Mouse (Mus musculus): Measurements from ENCODE around the gene Bola1. TPM values are rescaled to one million over a fixed set of nuclear protein-coding genes. Genes with fewer than 3 reads are reported as not detected.
"Not testable (repeated sequence)": the region's sequence is repeated elsewhere in the genome, so short reads cannot be mapped to it uniquely, and the experiment has no call there.

The Bola1 gene
- polyA plus RNA-seq, 1 experiment = 67.8 TPM

DNA sequence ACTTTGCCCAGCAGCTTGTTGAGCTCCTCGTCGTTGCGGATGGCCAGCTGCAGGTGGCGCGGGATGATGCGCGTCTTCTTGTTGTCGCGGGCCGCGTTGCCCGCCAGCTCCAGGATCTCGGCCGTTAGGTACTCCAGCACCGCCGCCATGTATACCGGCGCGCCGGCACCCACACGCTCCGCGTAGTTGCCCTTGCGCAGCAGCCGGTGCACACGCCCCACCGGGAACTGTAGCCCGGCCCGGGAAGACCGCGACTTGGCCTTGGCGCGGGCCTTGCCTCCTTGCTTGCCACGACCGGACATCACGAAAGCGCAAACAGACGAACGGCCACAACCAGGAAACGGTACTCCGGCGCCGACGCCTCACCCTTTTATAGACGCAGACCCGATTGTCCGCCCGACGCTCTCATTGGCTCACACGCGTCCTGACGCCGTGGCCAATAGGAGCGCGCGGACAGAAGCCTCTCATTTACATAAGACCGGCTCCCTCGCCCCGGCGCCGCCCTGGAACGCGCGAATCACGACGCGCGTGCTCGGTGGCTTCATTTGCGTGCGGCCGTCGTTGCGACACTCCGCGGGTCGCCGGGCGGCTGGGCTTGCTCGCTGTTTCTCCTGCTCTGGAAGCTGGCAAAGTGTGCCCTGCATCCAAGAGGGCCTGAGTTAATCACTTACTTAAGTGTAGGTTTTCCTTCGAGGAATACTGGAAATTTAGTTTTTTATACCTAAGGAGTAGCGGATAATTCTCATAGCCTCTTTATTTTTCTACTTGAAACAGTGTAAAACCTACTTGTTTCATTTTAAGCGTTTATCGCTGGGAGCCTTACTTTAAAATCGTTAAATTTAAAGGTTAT, 20.7 kb upstream of the Bola1 start, which contains the start of gene Hist2h2aa2:
Gene Hist2h2aa2 (minus strand): TSS at position 328 of the 850 bp plus-strand sequence.
- 2% methylated on average over 44 of the region's 85 CpGs for WGBS

DNA sequence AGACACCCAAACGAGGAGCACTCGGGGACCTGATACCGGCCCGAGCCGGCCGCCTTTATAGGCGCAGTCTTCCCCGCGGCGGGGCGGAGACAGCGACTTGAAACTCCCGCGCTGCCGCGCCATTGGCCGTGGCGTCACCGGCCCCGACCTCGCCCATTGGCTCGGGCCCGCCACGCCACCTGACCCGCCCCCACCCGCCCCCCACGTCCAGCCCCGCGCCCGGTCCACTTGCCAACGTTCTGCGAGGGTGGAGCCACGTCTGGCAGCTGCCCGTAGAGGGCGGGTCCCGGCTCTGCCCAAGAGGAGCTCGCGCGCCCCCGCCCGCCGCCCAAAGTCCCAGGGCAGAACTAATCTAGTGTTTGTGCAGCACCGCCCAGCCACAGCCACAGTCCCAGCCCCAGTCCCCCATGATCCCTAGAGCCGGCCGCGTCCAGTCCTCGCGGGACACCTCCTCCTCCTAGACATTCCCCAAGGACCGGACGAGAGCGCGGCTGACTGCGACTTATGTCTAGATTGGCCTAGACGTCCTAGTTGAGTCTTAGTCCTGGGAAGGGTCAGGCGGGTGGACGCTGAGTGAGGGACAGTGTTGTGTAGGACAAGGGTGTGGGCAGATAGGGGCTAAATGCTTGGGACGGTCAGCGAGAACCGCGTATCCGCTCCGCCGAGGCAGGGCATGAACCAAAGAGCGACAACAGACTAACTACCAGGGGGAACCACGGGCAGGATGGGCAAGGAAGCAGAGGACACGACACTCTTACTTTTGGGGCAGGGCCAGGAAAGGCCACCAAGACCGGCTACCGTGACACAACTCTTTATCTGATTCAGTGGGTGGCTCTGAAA, 19.7 kb upstream of the Bola1 start, which contains the start of gene Hist2h3c2:
Gene Hist2h3c2 (minus strand): TSS at position 174 of the 840 bp plus-strand sequence.
- not testable (repeated sequence) for H3K36me3 ChIP-seq (ENCODE audit: control insufficient read depth, insufficient read depth, low read length); H3K4me1 ChIP-seq (ENCODE audit: control insufficient read depth, insufficient read depth, low read length); H3K27me3 ChIP-seq (replicated peaks; ENCODE audit: control insufficient read depth, insufficient read depth, low read length)
- Histone ChIP-seq H3K27ac (ENCODE audit: insufficient read depth, low read depth, low read length) (peak within 1 kb of the TSS; percentile 86), H3K4me3 (ENCODE audit: insufficient read depth, low read depth, low read length) (peak within 1 kb of the TSS; percentile 65)
- 3% methylated on average over 22 of the region's 68 CpGs for WGBS
- DNase-seq = peak; percentile 73

More for the DNA sequence above, 20.7 kb upstream of the Bola1 start, which contains the start of gene Hist2h2aa2:
- not testable (repeated sequence) for H3K36me3 ChIP-seq (ENCODE audit: control insufficient read depth, insufficient read depth, low read length); H3K27me3 ChIP-seq (replicated peaks; ENCODE audit: control insufficient read depth, insufficient read depth, low read length)
- peak; percentile 99 for DNase-seq
- Histone ChIP-seq H3K27ac (ENCODE audit: insufficient read depth, low read depth, low read length) (peak within 1 kb of the TSS; percentile 86), H3K4me1 (ENCODE audit: control insufficient read depth, insufficient read depth, low read length) (peaks cover 10% of the 10 kb centered on the region; the same call in 1 of the 2 replicates), H3K4me3 (ENCODE audit: insufficient read depth, low read depth, low read length) (peak within 1 kb of the TSS; percentile 65)
- peak; percentile 27 for TF ChIP-seq POLR2A (IDR thresholded peaks at IDR 0.05; ENCODE audit: low read depth, low read length)

DNA sequence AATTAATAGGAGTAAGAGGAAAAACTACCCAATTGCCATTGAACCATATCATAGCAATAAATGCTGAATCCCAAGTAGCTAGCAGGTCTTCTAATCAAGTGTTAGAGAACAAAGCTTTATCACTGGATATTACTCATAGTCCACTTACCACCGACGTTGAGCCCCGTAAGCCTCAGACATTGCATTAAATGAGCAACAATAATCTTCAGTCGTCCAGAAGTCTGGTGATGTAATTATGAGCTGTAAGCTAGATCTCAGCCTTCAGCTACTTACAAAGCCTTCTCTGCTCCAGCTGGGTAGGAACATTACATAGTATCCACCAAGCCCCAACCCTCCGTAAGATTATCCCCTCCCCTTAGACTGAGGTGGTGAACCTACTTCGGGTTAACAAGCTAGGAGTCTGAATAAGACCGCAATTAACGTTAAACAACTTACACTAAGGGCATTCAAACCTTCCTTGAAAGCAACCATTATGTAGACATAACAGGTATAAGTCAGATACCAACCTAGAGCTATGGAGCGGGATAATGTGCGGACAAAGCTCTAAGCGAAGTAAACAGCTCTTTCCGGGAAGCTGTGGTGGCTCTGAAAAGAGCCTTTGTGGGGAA, 18.5 kb upstream of the Bola1 start:
- Histone ChIP-seq H3K4me3 (ENCODE audit: insufficient read depth, low read depth, low read length) (no peak overlapping the region), H3K27me3 (replicated peaks; ENCODE audit: control insufficient read depth, insufficient read depth, low read length) (no peaks in the 10 kb centered on the region), H3K27ac (ENCODE audit: insufficient read depth, low read depth, low read length) (no peak overlapping the region), H3K36me3 (ENCODE audit: control insufficient read depth, insufficient read depth, low read length) (no peaks in the 10 kb centered on the region), H3K4me1 (ENCODE audit: control insufficient read depth, insufficient read depth, low read length) (peaks cover 3% of the 10 kb centered on the region; the same call in 1 of the 2 replicates)
- no peak for TF ChIP-seq CTCF (conservative IDR thresholded peaks at IDR 0.05; ENCODE audit: insufficient read depth, insufficient read length, low read depth, low read length)
- TF ChIP-seq POLR2A (IDR thresholded peaks at IDR 0.05; ENCODE audit: low read depth, low read length) = no peak
- DNase-seq = no peak
- WGBS = 24% methylated on average over 12 of the region's 12 CpGs

DNA sequence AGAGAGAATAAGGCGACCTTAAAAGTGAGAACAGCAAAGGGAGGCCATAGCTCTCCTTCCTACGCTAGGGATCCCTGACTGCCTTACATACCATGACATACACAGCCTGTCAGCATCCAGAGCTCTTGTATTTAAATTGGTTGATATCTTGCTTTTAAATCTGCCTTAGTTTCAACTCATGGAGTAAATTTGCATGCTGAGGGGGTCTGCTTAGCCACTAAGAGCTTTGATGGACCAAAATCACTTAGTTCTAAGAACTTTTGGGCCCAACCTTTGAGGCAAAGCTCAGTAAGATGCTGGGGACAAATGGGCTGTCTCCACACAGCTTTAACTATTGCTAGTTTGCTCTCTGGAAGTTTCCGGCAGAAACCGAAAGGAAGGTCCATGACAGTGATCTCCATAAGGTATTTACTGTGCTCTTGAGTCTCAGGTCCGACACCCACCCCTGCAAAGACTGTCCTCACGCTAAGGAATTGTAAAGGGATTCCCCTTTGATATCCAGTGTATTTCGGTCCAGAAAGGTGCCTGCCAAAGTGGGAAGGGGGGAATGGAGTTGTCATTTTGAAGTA, 17.9 kb upstream of the Bola1 start:
- Histone ChIP-seq H3K4me1 (ENCODE audit: control insufficient read depth, insufficient read depth, low read length) (peaks cover 3% of the 10 kb centered on the region; the same call in 1 of the 2 replicates), H3K4me3 (ENCODE audit: insufficient read depth, low read depth, low read length) (no peak overlapping the region), H3K27me3 (replicated peaks; ENCODE audit: control insufficient read depth, insufficient read depth, low read length) (no peaks in the 10 kb centered on the region), H3K27ac (ENCODE audit: insufficient read depth, low read depth, low read length) (no peak overlapping the region), H3K36me3 (ENCODE audit: control insufficient read depth, insufficient read depth, low read length) (no peaks in the 10 kb centered on the region)
- TF ChIP-seq CTCF (conservative IDR thresholded peaks at IDR 0.05; ENCODE audit: insufficient read depth, insufficient read length, low read depth, low read length) (no peak), POLR2A (IDR thresholded peaks at IDR 0.05; ENCODE audit: low read depth, low read length) (no peak)
- WGBS = 79% methylated on average over 7 of the region's 7 CpGs
- no peak for DNase-seq

DNA sequence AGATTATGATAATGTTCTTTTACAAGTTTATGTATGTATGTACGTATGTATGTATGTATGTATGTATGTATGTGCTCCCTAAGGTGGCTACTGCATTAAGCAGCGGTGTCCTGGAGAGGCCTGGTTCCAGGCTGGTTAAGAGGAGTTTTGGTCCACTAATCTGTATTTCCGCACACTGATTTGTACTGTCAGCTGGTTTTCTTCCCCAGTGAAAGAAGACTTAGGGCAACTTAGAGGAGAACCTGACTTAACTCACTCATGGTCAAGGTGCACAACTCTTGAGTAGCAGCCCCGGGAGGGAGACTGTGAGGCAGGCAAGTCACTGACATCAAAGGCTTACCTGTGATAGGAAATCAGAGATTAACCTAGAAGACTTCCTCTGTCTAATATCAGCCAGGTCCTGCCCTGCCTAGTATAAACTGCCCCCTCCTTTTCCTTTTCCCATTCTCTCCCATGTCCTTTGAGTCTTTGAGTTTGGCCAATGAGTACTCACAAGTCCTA, 17.4 kb upstream of the Bola1 start:
- Histone ChIP-seq H3K4me3 (ENCODE audit: insufficient read depth, low read depth, low read length) (no peak overlapping the region), H3K4me1 (ENCODE audit: control insufficient read depth, insufficient read depth, low read length) (peaks cover 3% of the 10 kb centered on the region; the same call in 1 of the 2 replicates), H3K36me3 (ENCODE audit: control insufficient read depth, insufficient read depth, low read length) (no peaks in the 10 kb centered on the region), H3K27me3 (replicated peaks; ENCODE audit: control insufficient read depth, insufficient read depth, low read length) (no peaks in the 10 kb centered on the region), H3K27ac (ENCODE audit: insufficient read depth, low read depth, low read length) (no peak overlapping the region)
- 70% methylated on average over 4 of the region's 4 CpGs for WGBS
- DNase-seq = no peak
- TF ChIP-seq CTCF (conservative IDR thresholded peaks at IDR 0.05; ENCODE audit: insufficient read depth, insufficient read length, low read depth, low read length) = no peak
- TF ChIP-seq POLR2A (IDR thresholded peaks at IDR 0.05; ENCODE audit: low read depth, low read length) = no peak

DNA sequence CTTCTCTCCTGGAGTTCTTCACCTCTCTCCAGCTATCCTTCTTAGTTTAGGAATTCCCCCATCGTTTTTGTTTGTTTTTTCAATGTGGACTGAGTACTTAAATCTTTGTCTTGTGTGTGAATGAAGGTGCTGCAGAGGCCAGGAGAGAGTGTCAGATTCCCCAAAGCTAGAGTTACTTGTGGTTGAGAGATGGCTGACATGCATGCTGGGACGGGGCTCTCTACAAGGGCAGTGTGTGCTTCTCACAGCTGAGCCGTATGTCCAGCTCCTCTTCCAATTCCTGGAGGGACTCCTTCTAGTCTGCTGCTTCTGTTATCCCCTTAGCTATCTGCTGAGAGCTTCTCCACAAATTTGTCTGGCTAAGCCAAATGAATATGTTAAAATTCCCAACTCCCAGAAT, 16.3 kb upstream of the Bola1 start:
- Histone ChIP-seq H3K36me3 (ENCODE audit: control insufficient read depth, insufficient read depth, low read length) (no peaks in the 10 kb centered on the region), H3K27ac (ENCODE audit: insufficient read depth, low read depth, low read length) (no peak overlapping the region), H3K4me3 (ENCODE audit: insufficient read depth, low read depth, low read length) (no peak overlapping the region), H3K4me1 (ENCODE audit: control insufficient read depth, insufficient read depth, low read length) (peaks cover 1% of the 10 kb centered on the region; the same call in 1 of the 2 replicates), H3K27me3 (replicated peaks; ENCODE audit: control insufficient read depth, insufficient read depth, low read length) (no peaks in the 10 kb centered on the region)
- 65% methylated on average over 3 of the region's 3 CpGs for WGBS
- no peak for DNase-seq
- TF ChIP-seq POLR2A (IDR thresholded peaks at IDR 0.05; ENCODE audit: low read depth, low read length) (no peak), CTCF (conservative IDR thresholded peaks at IDR 0.05; ENCODE audit: insufficient read depth, insufficient read length, low read depth, low read length) (no peak)
